Mouse (Mus musculus): ENCODE measurements around the gene Otos. TPM values are rescaled to one million over a fixed set of nuclear protein-coding genes. Genes with fewer than 3 reads are reported as not detected.
A peak's percentile ranks its signal among the peaks of the same experiment; 100 is the strongest.

Otos gene
- polyA plus RNA-seq, 1 experiment = 0.41 TPM

GRCm38 (mm10) chr1:92648197-92648596 lies 444 bp downstream of the Otos start:
- no peak for TF ChIP-seq CTCF (IDR thresholded peaks at IDR 0.05; ENCODE audit: extremely low read depth, insufficient read depth, insufficient read length, insufficient replicate concordance)
- TF ChIP-seq POLR2A (IDR thresholded peaks at IDR 0.05; ENCODE audit: low read depth, low read length) = no peak
- Histone ChIP-seq H3K36me3 (ENCODE audit: control insufficient read depth, insufficient read depth, low read length) (no peaks in the 10 kb centered on the region), H3K4me3 (ENCODE audit: extremely low read depth, insufficient read depth, insufficient read length) (peak overlapping the region; percentile 31; the same call in 1 of the 2 replicates), H3K4me1 (ENCODE audit: control insufficient read depth, insufficient read depth, insufficient read length) (peaks cover 7% of the 10 kb centered on the region; the same call in 1 of the 2 replicates), H3K27ac (ENCODE audit: insufficient read depth, low read length) (no peak overlapping the region), H3K27me3 (ENCODE audit: control insufficient read depth, insufficient read depth, low read length) (no peaks in the 10 kb centered on the region)
- no peak for DNase-seq (ENCODE audit: low read depth in 1 of 2, low spot score in 2 of 2)
- 7% methylated on average over 10 of the region's 10 CpGs for WGBS

- Histone ChIP-seq H3K36me3 (ENCODE audit: control insufficient read depth, insufficient read depth, low read length) (no peaks in the 10 kb centered on the region), H3K27me3 (ENCODE audit: control insufficient read depth, insufficient read depth, low read length) (no peaks in the 10 kb centered on the region), H3K4me1 (ENCODE audit: control insufficient read depth, insufficient read depth, insufficient read length) (peaks cover 7% of the 10 kb centered on the region; the same call in 1 of the 2 replicates), H3K27ac (ENCODE audit: insufficient read depth, low read length) (no peak overlapping the region), H3K4me3 (ENCODE audit: extremely low read depth, insufficient read depth, insufficient read length) (peak overlapping the region; percentile 31; the same call in 1 of the 2 replicates)
- TF ChIP-seq POLR2A (IDR thresholded peaks at IDR 0.05; ENCODE audit: low read depth, low read length) = no peak
- peak; percentile 52; the same call in 1 of the 2 replicates for TF ChIP-seq CTCF (IDR thresholded peaks at IDR 0.05; ENCODE audit: extremely low read depth, insufficient read depth, insufficient read length, insufficient replicate concordance)
- peak; percentile 25 to 47 for DNase-seq (ENCODE audit: low read depth in 1 of 2, low spot score in 2 of 2)
- WGBS = 19% methylated on average over 8 of the region's 8 CpGs
These were observed 889 bp downstream of the Otos start for GRCm38 (mm10) chr1:92647752-92648151.

GRCm38 (mm10) chr1:92647026-92647425 lies 1.6 kb downstream of the Otos start:
- Histone ChIP-seq H3K27me3 (ENCODE audit: control insufficient read depth, insufficient read depth, low read length) (no peaks in the 10 kb centered on the region), H3K27ac (ENCODE audit: insufficient read depth, low read length) (no peak overlapping the region), H3K4me1 (ENCODE audit: control insufficient read depth, insufficient read depth, insufficient read length) (peaks cover 7% of the 10 kb centered on the region; the same call in 1 of the 2 replicates), H3K4me3 (ENCODE audit: extremely low read depth, insufficient read depth, insufficient read length) (no peak overlapping the region), H3K36me3 (ENCODE audit: control insufficient read depth, insufficient read depth, low read length) (no peaks in the 10 kb centered on the region)
- no peak for DNase-seq (ENCODE audit: low read depth in 1 of 2, low spot score in 2 of 2)
- WGBS = 69% methylated on average over 4 of the region's 4 CpGs
- no peak for TF ChIP-seq POLR2A (IDR thresholded peaks at IDR 0.05; ENCODE audit: low read depth, low read length)
- no peak for TF ChIP-seq CTCF (IDR thresholded peaks at IDR 0.05; ENCODE audit: extremely low read depth, insufficient read depth, insufficient read length, insufficient replicate concordance)

- Histone ChIP-seq H3K27ac (ENCODE audit: insufficient read depth, low read length) (no peak overlapping the region), H3K36me3 (ENCODE audit: control insufficient read depth, insufficient read depth, low read length) (no peaks in the 10 kb centered on the region), H3K4me1 (ENCODE audit: control insufficient read depth, insufficient read depth, insufficient read length) (peaks cover 7% of the 10 kb centered on the region; the same call in 1 of the 2 replicates), H3K4me3 (ENCODE audit: extremely low read depth, insufficient read depth, insufficient read length) (no peak overlapping the region), H3K27me3 (ENCODE audit: control insufficient read depth, insufficient read depth, low read length) (no peaks in the 10 kb centered on the region)
- DNase-seq (ENCODE audit: low read depth in 1 of 2, low spot score in 2 of 2) = no peak
- TF ChIP-seq POLR2A (IDR thresholded peaks at IDR 0.05; ENCODE audit: low read depth, low read length) (no peak), CTCF (IDR thresholded peaks at IDR 0.05; ENCODE audit: extremely low read depth, insufficient read depth, insufficient read length, insufficient replicate concordance) (no peak)
- 84% methylated on average over 7 of the region's 7 CpGs for WGBS
These were observed 2.0 kb downstream of the Otos start for GRCm38 (mm10) chr1:92646601-92647000.

- no peak for TF ChIP-seq POLR2A (IDR thresholded peaks at IDR 0.05; ENCODE audit: low read depth, low read length)
- TF ChIP-seq CTCF (IDR thresholded peaks at IDR 0.05; ENCODE audit: extremely low read depth, insufficient read depth, insufficient read length, insufficient replicate concordance) = no peak
- WGBS = 76% methylated on average over 2 of the region's 2 CpGs
- no peaks in the 10 kb centered on the region for H3K27me3 ChIP-seq (ENCODE audit: control insufficient read depth, insufficient read depth, low read length)
- no peak overlapping the region for H3K27ac ChIP-seq (ENCODE audit: insufficient read depth, low read length)
- no peaks in the 10 kb centered on the region for H3K36me3 ChIP-seq (ENCODE audit: control insufficient read depth, insufficient read depth, low read length)
- DNase-seq (ENCODE audit: low read depth in 1 of 2, low spot score in 2 of 2) = no peak
- no peak overlapping the region for H3K4me3 ChIP-seq (ENCODE audit: extremely low read depth, insufficient read depth, insufficient read length)
- H3K4me1 ChIP-seq (ENCODE audit: control insufficient read depth, insufficient read depth, insufficient read length) = peaks cover 8% of the 10 kb centered on the region; the same call in 1 of the 2 replicates
These were observed 2.5 kb downstream of the Otos start for GRCm38 (mm10) chr1:92646111-92646510.

GRCm38 (mm10) chr1:92644916-92645315 lies 3.7 kb downstream of the Otos start:
- peaks cover 19% of the 10 kb centered on the region; the same call in 1 of the 2 replicates for H3K4me1 ChIP-seq (ENCODE audit: control insufficient read depth, insufficient read depth, insufficient read length)
- no peaks in the 10 kb centered on the region for H3K36me3 ChIP-seq (ENCODE audit: control insufficient read depth, insufficient read depth, low read length)
- H3K27me3 ChIP-seq (ENCODE audit: control insufficient read depth, insufficient read depth, low read length) = no peaks in the 10 kb centered on the region
- TF ChIP-seq CTCF (IDR thresholded peaks at IDR 0.05; ENCODE audit: extremely low read depth, insufficient read depth, insufficient read length, insufficient replicate concordance) (no peak), POLR2A (IDR thresholded peaks at IDR 0.05; ENCODE audit: low read depth, low read length) (no peak)
- 83% methylated on average over 5 of the region's 5 CpGs for WGBS
- no peak overlapping the region for H3K4me3 ChIP-seq (ENCODE audit: extremely low read depth, insufficient read depth, insufficient read length)
- no peak overlapping the region for H3K27ac ChIP-seq (ENCODE audit: insufficient read depth, low read length)
- DNase-seq (ENCODE audit: low read depth in 1 of 2, low spot score in 2 of 2) = no peak

GRCm38 (mm10) chr1:92643691-92644090 lies 5.0 kb downstream of the Otos start:
- Histone ChIP-seq H3K4me3 (ENCODE audit: extremely low read depth, insufficient read depth, insufficient read length) (no peak overlapping the region), H3K27ac (ENCODE audit: insufficient read depth, low read length) (no peak overlapping the region), H3K4me1 (ENCODE audit: control insufficient read depth, insufficient read depth, insufficient read length) (peaks cover 19% of the 10 kb centered on the region; the same call in 1 of the 2 replicates), H3K27me3 (ENCODE audit: control insufficient read depth, insufficient read depth, low read length) (no peaks in the 10 kb centered on the region), H3K36me3 (ENCODE audit: control insufficient read depth, insufficient read depth, low read length) (no peaks in the 10 kb centered on the region)
- TF ChIP-seq POLR2A (IDR thresholded peaks at IDR 0.05; ENCODE audit: low read depth, low read length) (no peak), CTCF (IDR thresholded peaks at IDR 0.05; ENCODE audit: extremely low read depth, insufficient read depth, insufficient read length, insufficient replicate concordance) (no peak)
- DNase-seq (ENCODE audit: low read depth in 1 of 2, low spot score in 2 of 2) = no peak
- WGBS = 82% methylated on average over 4 of the region's 4 CpGs
